In the genomic region with DNA sequence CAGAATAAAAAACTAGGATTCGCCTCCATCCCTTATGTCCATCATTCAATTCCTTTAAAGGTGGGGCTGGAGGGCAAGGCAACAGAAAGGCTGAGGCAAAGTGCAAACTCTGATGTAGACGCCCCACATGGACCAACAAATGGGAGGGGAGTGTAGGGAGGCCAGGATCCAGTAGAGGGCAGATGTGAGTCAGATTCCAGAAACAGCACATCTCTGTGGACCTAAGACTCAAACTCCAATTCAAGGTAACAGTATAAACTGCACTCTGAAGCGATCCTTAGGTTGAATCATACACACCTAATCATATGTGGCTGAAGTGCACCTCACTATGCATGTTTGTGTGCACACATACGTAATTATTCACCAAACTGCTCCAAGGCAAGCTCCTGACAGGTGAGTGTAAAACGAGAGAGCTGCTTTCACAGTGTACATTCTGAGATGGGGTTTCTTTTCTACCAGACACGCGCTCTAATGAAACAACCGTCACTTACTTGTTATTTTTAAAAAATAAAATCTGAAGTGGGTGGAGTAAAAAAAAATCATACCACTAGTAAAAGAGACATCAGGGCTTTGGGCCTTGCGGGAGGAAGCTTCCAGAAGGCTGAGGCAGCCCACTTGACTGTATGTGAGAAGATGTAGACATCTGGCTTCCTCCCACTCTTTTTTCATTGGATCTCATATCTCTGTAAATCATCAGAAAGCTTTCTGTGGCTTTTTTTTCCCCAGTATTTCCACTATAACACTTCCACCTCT, we compare ENCODE assay signal across 9 mouse cellular contexts.
DNase-seq lines count a peak whose midpoint lies in the region; ATAC-seq lines count a peak whose summit lies in the region.
"Had no signal": no experiment of that assay in that cellular context is flagged by ENCODE, and none has a peak within 500 bp of the region (broad histone marks: within the 10 kb centered on the region; RNA-seq: fewer than 3 reads in every experiment).

No protein-coding gene starts in this region.

- ATAC-seq in intestine, embryonic 14.5 days (replicated peaks; ENCODE audit: low FRiP score, low TSS enrichment, low read depth) = no peak
- no peak; the same call in 1 of the 2 replicates for ATAC-seq in intestine, embryonic 15.5 days

- DNase-seq in intestine, embryonic 14.5 days (ENCODE audit: low spot score) = peak; percentile 82
- DNase-seq in R1 (ENCODE audit: low read depth, low spot score) = peak; percentile 61
- peak; percentile 61 to 75 for DNase-seq in cerebellum, postnatal 25 days
- peak; percentile 32 for DNase-seq in gastrocnemius, postnatal 14 days
- peak; percentile 65 to 69 for DNase-seq in layer of hippocampus, adult 8-10 months (ENCODE audit: low spot score in 2 of 2)
- DNase-seq in lung, postnatal 10 days = peak; percentile 75
- peak; percentile 15 for DNase-seq in spleen, adult 12 weeks (ENCODE audit: low spot score)

- 61% methylated on average over 9 of the region's 9 CpGs for WGBS in intestine, embryonic 14.5 days
- WGBS in intestine, embryonic 15.5 days = 62% methylated on average over 9 of the region's 9 CpGs

- H3K4me3 ChIP-seq in intestine, embryonic 14.5 days (ENCODE audit: low read depth, low read length) = no peak overlapping the region
- H3K4me3 ChIP-seq in intestine, embryonic 15.5 days (replicated peaks) = no peak overlapping the region
- H3K4me3 ChIP-seq: megakaryocyte, embryonic 14.5 days had no signal

- no peak overlapping the region for H3K4me2 ChIP-seq in intestine, embryonic 14.5 days (ENCODE audit: low read length)
- H3K4me2 ChIP-seq in intestine, embryonic 15.5 days (replicated peaks) = no peak overlapping the region

- H3K9me3 ChIP-seq in intestine, embryonic 14.5 days (ENCODE audit: control insufficient read depth, low read length) = no peaks in the 10 kb centered on the region
- H3K9me3 ChIP-seq in intestine, embryonic 15.5 days = no peaks in the 10 kb centered on the region

- no peaks in the 10 kb centered on the region for H3K27me3 ChIP-seq in intestine, embryonic 14.5 days (replicated peaks; ENCODE audit: control insufficient read depth, insufficient read depth, low read length)
- H3K27me3 ChIP-seq in intestine, embryonic 15.5 days (replicated peaks) = no peaks in the 10 kb centered on the region

- H3K36me3 ChIP-seq in intestine, embryonic 14.5 days (ENCODE audit: control insufficient read depth, insufficient read depth, low read length) = no peaks in the 10 kb centered on the region
- H3K36me3 ChIP-seq in intestine, embryonic 15.5 days = no peaks in the 10 kb centered on the region

- H3K4me1 ChIP-seq in intestine, embryonic 14.5 days (replicated peaks; ENCODE audit: control insufficient read depth, insufficient read depth, low read length) = peaks cover 4% of the 10 kb centered on the region; the same call in 1 of the 2 replicates
- H3K4me1 ChIP-seq in intestine, embryonic 15.5 days (replicated peaks) = no peaks in the 10 kb centered on the region

- H3K27ac ChIP-seq in intestine, embryonic 14.5 days (ENCODE audit: low read depth) = no peak overlapping the region
- no peak overlapping the region for H3K27ac ChIP-seq in intestine, embryonic 15.5 days

- intact Hi-C loops in gastrocnemius, postnatal 14 days (cut with DNase I; ENCODE audit: low total_unique reads) = loop anchor here (10.0 kb wide), 2 partner anchors 221 to 571 kb away; no protein-coding TSS in a partner anchor

- no peak overlapping the region for H3K9ac ChIP-seq in intestine, embryonic 14.5 days (ENCODE audit: low read length)
- no peak overlapping the region for H3K9ac ChIP-seq in intestine, embryonic 15.5 days

Comparison
In these comparisons a context has a peak if more than half of its experiments do, and no peak if none do; other contexts are left out.
1. DNase-seq: peak in every context shown above with its lines; median percentile 82 in intestine, embryonic 14.5 days; 75 in lung, postnatal 10 days; 68 in cerebellum, postnatal 25 days; 67 in layer of hippocampus, adult 8-10 months; 61 in R1; 32 in gastrocnemius, postnatal 14 days; 15 in spleen, adult 12 weeks.